Mouse (Mus musculus): ENCODE results near the gene Gon4l.

- TF ChIP-seq IRF4 (IDR thresholded peaks at IDR 0.05; ENCODE audit: low read depth, low read length) = no peak
- no peak for TF ChIP-seq CTCF (conservative IDR thresholded peaks at IDR 0.05 in 1 of 2, IDR thresholded peaks at IDR 0.05 in 1 of 2; ENCODE audit: low read depth in 2 of 2, low read length in 2 of 2)
- TF ChIP-seq ELF1 (IDR thresholded peaks at IDR 0.05; ENCODE audit: low read depth, low read length) = no peak
Observed at GRCm38 (mm10) chr3:88855837-88856236, 20.8 kb downstream of the Gon4l start.

Data from CH12.LX (cell line).